Mouse (Mus musculus) heart, embryonic 11.5 days (tissue): Measurements from ENCODE around the gene Rgs11. TPM values are rescaled to one million over a fixed set of nuclear protein-coding genes. Genes with fewer than 3 reads are reported as not detected.

Source experiments
- ATAC-seq: fragments of 200-750 bp; cut with Nextera tagmentation; replicated peaks from 2 replicates; pipeline ENCODE4 v1.8.0; 2017; ENCODE audit warnings: moderate library complexity; ENCODE audit not compliant: insufficient number of reproducible peaks, low FRiP score, low TSS enrichment
- H3K27ac ChIP-seq: fragments of 300-500 bp; sonication (generic); 2 replicates; pipeline ENCODE4 v1.5.1; 2014; ENCODE audit warnings: mild to moderate bottlenecking, low read depth, low read length
- H3K27me3 ChIP-seq: fragments of 300-500 bp; sonication (generic); 2 replicates; pipeline ENCODE4 v1.6.1; 2014; ENCODE audit warnings: mild to moderate bottlenecking, low read length, mixed read lengths; ENCODE audit not compliant: control insufficient read depth, insufficient read depth
- H3K36me3 ChIP-seq: fragments of 300-500 bp; sonication (generic); 2 replicates; pipeline ENCODE4 v1.6.1; 2014; ENCODE audit warnings: mild to moderate bottlenecking, low read length, moderate library complexity, mixed read lengths; ENCODE audit not compliant: control insufficient read depth, insufficient read depth
- H3K4me1 ChIP-seq: fragments of 300-500 bp; sonication (generic); 2 replicates; pipeline ENCODE4 v1.6.1; 2014; ENCODE audit warnings: low read length; ENCODE audit not compliant: control insufficient read depth, insufficient read depth
- H3K4me2 ChIP-seq: fragments of 300-500 bp; sonication (generic); 2 replicates; pipeline ENCODE4 v1.6.1; 2014; ENCODE audit warnings: mild to moderate bottlenecking, moderate library complexity
- H3K4me3 ChIP-seq: fragments of 300-500 bp; sonication (generic); 2 replicates; pipeline ENCODE4 v1.5.1; 2014; ENCODE audit warnings: low read depth, low read length
- H3K9ac ChIP-seq: fragments of 300-500 bp; sonication (generic); 2 replicates; pipeline ENCODE4 v1.6.1; 2014; ENCODE audit warnings: mild to moderate bottlenecking, low read depth, low read length, moderate library complexity
- H3K9me3 ChIP-seq: fragments of 300-500 bp; sonication (generic); replicated peaks from 2 replicates; pipeline ENCODE4 v1.6.1; 2016; ENCODE audit warnings: low read length; ENCODE audit not compliant: control insufficient read depth
- WGBS: fragments of 180-500 bp; shearing (Covaris S2); extraction: QIAGEN DNeasy Blood & Tissue Kit; methylation state at CpG from one replicate; pipeline ENCODE4 v1.1.7; 2014; ENCODE audit not compliant: insufficient replicate concordance; 5-methylcytosine and 5-hydroxymethylcytosine counted together
- polyA plus RNA-seq: library from polyadenylated mRNA; unstranded; fragments of >200 nt; fragmentation: Nextera tagmentation; extraction: Ambion mirVana; gene quantifications from 2 replicates; pipeline ENCODE4 v1.2.1, GENCODE M21; 2014

Gene Rgs11
- polyA plus RNA-seq, 1 experiment from 2014 or later: 5.8 TPM

DNA sequence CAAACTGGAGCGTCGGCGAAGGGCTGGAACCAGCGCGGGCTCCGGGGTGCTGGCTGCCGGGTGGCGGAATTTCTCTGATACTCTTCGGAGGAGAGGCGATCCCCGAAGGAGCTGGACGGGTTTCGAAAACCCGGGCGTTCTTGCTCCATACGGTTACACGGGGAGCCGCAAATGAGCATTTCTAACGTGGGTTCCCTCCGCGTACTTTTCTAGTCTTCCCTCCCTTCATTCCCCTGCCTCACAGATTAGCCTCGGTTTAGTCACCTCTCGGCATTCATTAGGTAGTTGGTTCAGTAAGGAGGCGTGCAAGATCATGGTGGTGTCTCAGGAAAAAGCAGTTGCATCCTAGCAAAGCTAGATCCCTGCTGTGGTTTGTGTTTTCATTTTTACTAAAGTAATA, 50.6 kb downstream of the Rgs11 start:
- no peak for ATAC-seq
- WGBS: 0% methylated on average over 24 of the region's 24 CpGs
- peak overlapping the region; percentile 93 for H3K9ac ChIP-seq
- H3K4me2 ChIP-seq: peak overlapping the region; percentile 89
- H3K4me1 ChIP-seq: peaks cover 6% of the 10 kb centered on the region
- H3K36me3 ChIP-seq: peaks cover 6% of the 10 kb centered on the region; the same call in 1 of the 2 replicates
- H3K27ac ChIP-seq: peak overlapping the region; percentile 98
- peak overlapping the region; percentile 80 for H3K4me3 ChIP-seq
- no peaks in the 10 kb centered on the region for H3K9me3 ChIP-seq
- no peaks in the 10 kb centered on the region for H3K27me3 ChIP-seq

- no peak for ATAC-seq
- no peaks in the 10 kb centered on the region for H3K9me3 ChIP-seq
- peaks cover 11% of the 10 kb centered on the region for H3K36me3 ChIP-seq
- H3K4me3 ChIP-seq: no peak overlapping the region
- WGBS: 93% methylated on average over 7 of the region's 7 CpGs
- no peak overlapping the region for H3K9ac ChIP-seq
- no peak overlapping the region for H3K27ac ChIP-seq
- peaks cover 6% of the 10 kb centered on the region for H3K4me1 ChIP-seq
- H3K27me3 ChIP-seq: no peaks in the 10 kb centered on the region
- H3K4me2 ChIP-seq: no peak overlapping the region
These were observed 52.6 kb downstream of the Rgs11 start for GRCm38 (mm10) chr17:26255313-26255712.

Other genes with a start within 250 kb of the Rgs11 start
- 12.7 and 15.2 TPM in 2 replicates for gene Capn15, start 217.2 kb upstream of the Rgs11 start, polyA plus RNA-seq
- 11.9 and 12.8 TPM in 2 replicates for gene Rab11fip3, start 133.4 kb upstream of the Rgs11 start, polyA plus RNA-seq
- gene Decr2, start 112.6 kb upstream of the Rgs11 start, polyA plus RNA-seq: 30.5 and 34.3 TPM in 2 replicates
- gene Nme4, start 107.3 kb upstream of the Rgs11 start, polyA plus RNA-seq: 81.7 and 84.2 TPM in 2 replicates
- gene Tmem8, start 89.7 kb upstream of the Rgs11 start, polyA plus RNA-seq: 0.20 and 0.33 TPM in 2 replicates
- gene Mrpl28, start 79.5 kb upstream of the Rgs11 start, polyA plus RNA-seq: 241 and 257 TPM in 2 replicates
- 7.8 and 10.1 TPM in 2 replicates for gene Axin1, start 64.3 kb upstream of the Rgs11 start, polyA plus RNA-seq
- gene Pdia2, start 3.9 kb upstream of the Rgs11 start, polyA plus RNA-seq: 0.54 and 2.2 TPM in 2 replicates
- 6.4 and 7.6 TPM in 2 replicates for gene Arhgdig, start 4.8 kb downstream of the Rgs11 start, polyA plus RNA-seq
- gene Fam234a, start 41.3 kb downstream of the Rgs11 start, polyA plus RNA-seq: 34.4 and 39.7 TPM in 2 replicates
- gene Luc7l, start 49.9 kb downstream of the Rgs11 start, polyA plus RNA-seq: 70.2 and 77.2 TPM in 2 replicates
- 2.0 and 3.0 TPM in 2 replicates for gene Neurl1b, start 211.9 kb downstream of the Rgs11 start, polyA plus RNA-seq